Comparison of ENCODE assay signal across 14 mouse cellular contexts in genomic region chr7:98795637-98796036, GRCm38 (mm10). TPM values are rescaled to one million over a fixed set of nuclear protein-coding genes. Genes with fewer than 3 reads are reported as not detected.
"Had no signal": no experiment of that assay in that cellular context is flagged by ENCODE, and none has a peak within 500 bp of the region (broad histone marks: within the 10 kb centered on the region; RNA-seq: fewer than 3 reads in every experiment).

No protein-coding gene starts in this region.

- H3K27me3 ChIP-seq: midbrain, embryonic 12.5 days; neural tube, embryonic 13.5 days had no signal

- H3K9me3 ChIP-seq: limb, embryonic 12.5 days; midbrain, embryonic 12.5 days; neural tube, embryonic 13.5 days had no signal

- H3K36me3 ChIP-seq: limb, embryonic 12.5 days; midbrain, embryonic 12.5 days; neural tube, embryonic 13.5 days had no signal

- H3K4me3 ChIP-seq: limb, embryonic 12.5 days; midbrain, embryonic 12.5 days; neural tube, embryonic 13.5 days had no signal

- DNase-seq: kidney, postnatal 36 days; layer of hippocampus, adult 9-11 months; layer of hippocampus, postnatal 36 days; lung, adult 18-20 months; right cerebral cortex, postnatal 25 days; thymus, postnatal 4 days had no signal

- H3K4me2 ChIP-seq: limb, embryonic 12.5 days; midbrain, embryonic 12.5 days; neural tube, embryonic 13.5 days had no signal

- ATAC-seq: midbrain, embryonic 16.5 days had no signal

- H3K9ac ChIP-seq: limb, embryonic 12.5 days; liver, embryonic 14.5 days; midbrain, embryonic 12.5 days; neural tube, embryonic 13.5 days had no signal

- H3K27ac ChIP-seq: kidney, postnatal 0 days; limb, embryonic 12.5 days; liver, embryonic 14.5 days; midbrain, embryonic 12.5 days; neural tube, embryonic 13.5 days; stomach, postnatal 0 days had no signal

RNA-seq across cellular contexts. Expression of gene Wnt11, which starts 39.3 kb away (rescaled TPM):
- total RNA-seq: megakaryocyte-erythroid progenitor cell, adult 5-6 weeks had no signal
